Mouse (Mus musculus) Muller cell, postnatal 12 days (primary cell): ENCODE measurements around the gene Ruvbl2.

Source experiments
- DNase-seq: peaks from one replicate; pipeline ENCODE4 v3.0.0-alpha.2; 2015; ENCODE audit errors: inconsistent ontology term

Ruvbl2 gene

GRCm38 (mm10) chr7:45461326-45461725 is 23.4 kb upstream of the Ruvbl2 start:
- no peak for DNase-seq

- DNase-seq: peak; percentile 96
Measured at GRCm38 (mm10) chr7:45460860-45461314, 23.0 kb upstream of the Ruvbl2 start.

- DNase-seq: no peak
Measured at GRCm38 (mm10) chr7:45460377-45460776, 22.5 kb upstream of the Ruvbl2 start.

GRCm38 (mm10) chr7:45459564-45460140 is 21.8 kb upstream of the Ruvbl2 start, which contains the start of gene Ftl1:
TSS of gene Ftl1 (minus strand) at chr7:45459884.
- peak; percentile 99 for DNase-seq

- peak; percentile 91 for DNase-seq
Measured at GRCm38 (mm10) chr7:45458748-45459563, 21.1 kb upstream of the Ruvbl2 start.

- peak; percentile 50 for DNase-seq
Measured at GRCm38 (mm10) chr7:45457204-45458060, 19.5 kb upstream of the Ruvbl2 start.

GRCm38 (mm10) chr7:45456721-45457203 is 18.9 kb upstream of the Ruvbl2 start:
- DNase-seq: no peak

- no peak for DNase-seq
Measured at GRCm38 (mm10) chr7:45455932-45456696, 18.2 kb upstream of the Ruvbl2 start.

GRCm38 (mm10) chr7:45454971-45455370 is 17.1 kb upstream of the Ruvbl2 start:
- no peak for DNase-seq

GRCm38 (mm10) chr7:45451344-45451982 is 13.6 kb upstream of the Ruvbl2 start:
- DNase-seq: peak; percentile 50

GRCm38 (mm10) chr7:45449974-45450373 is 12.1 kb upstream of the Ruvbl2 start:
- no peak for DNase-seq

GRCm38 (mm10) chr7:45447325-45447990 is 9.6 kb upstream of the Ruvbl2 start:
- DNase-seq: peak; percentile 59

- DNase-seq: no peak
Measured at GRCm38 (mm10) chr7:45446589-45446988, 8.7 kb upstream of the Ruvbl2 start.

- DNase-seq: no peak
Measured at GRCm38 (mm10) chr7:45443526-45444420, 5.9 kb upstream of the Ruvbl2 start.

- no peak for DNase-seq
Measured at GRCm38 (mm10) chr7:45437046-45437445, 850 bp downstream of the Ruvbl2 start.

- DNase-seq: no peak
Measured at GRCm38 (mm10) chr7:45436444-45436843, 1.5 kb downstream of the Ruvbl2 start.

GRCm38 (mm10) chr7:45435038-45435437 is 2.9 kb downstream of the Ruvbl2 start:
- DNase-seq: no peak

- DNase-seq: peak; percentile 100
Measured at GRCm38 (mm10) chr7:45434203-45435015, 3.5 kb downstream of the Ruvbl2 start, which contains the start of gene Gys1. TSS of gene Gys1 (plus strand) at chr7:45434844.
